8 mouse cellular contexts compared by ENCODE assay signal in the genomic region with DNA sequence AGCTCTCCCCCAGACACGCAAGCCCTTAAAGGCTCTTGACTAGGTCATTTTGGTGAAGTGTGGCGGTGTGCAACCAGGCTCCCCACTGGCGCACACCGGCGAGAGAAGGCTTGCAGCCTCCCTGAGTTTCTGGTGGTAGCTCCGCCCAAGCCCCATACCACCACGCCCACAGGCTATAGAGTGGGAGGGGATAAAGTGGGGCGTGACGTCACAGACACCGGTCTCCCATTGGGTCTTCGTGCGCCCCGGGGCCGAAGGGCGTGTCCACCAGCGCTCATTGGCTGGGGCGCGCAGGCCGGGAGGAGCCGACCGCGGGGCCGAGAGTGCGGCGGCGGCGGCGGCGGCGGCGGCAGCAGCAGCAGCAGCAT. TPM values are rescaled to one million over a fixed set of nuclear protein-coding genes. Genes with fewer than 3 reads are reported as not detected.
DNase-seq lines count a peak whose midpoint lies in the region; ATAC-seq lines count a peak whose summit lies in the region.

A gene (plus strand): TSS at position 277 of the 368 bp plus-strand sequence.

- peak within 1 kb of the TSS; percentile 79 for H3K27ac ChIP-seq in hindbrain, embryonic 14.5 days

- H3K4me2 ChIP-seq in hindbrain, embryonic 14.5 days (replicated peaks) = peak within 1 kb of the TSS; percentile 85

- 0% methylated on average over 27 of the region's 31 CpGs for WGBS in hindbrain, embryonic 14.5 days

- peaks cover 5% of the 10 kb centered on the region for H3K27me3 ChIP-seq in hindbrain, embryonic 14.5 days (ENCODE audit: control insufficient read depth, insufficient read depth, low read length)

- no peaks in the 10 kb centered on the region for H3K4me1 ChIP-seq in hindbrain, embryonic 14.5 days (replicated peaks; ENCODE audit: control insufficient read depth, insufficient read depth, low read length)

- H3K9ac ChIP-seq in hindbrain, embryonic 14.5 days = peak within 1 kb of the TSS; percentile 88

- peaks cover 8% of the 10 kb centered on the region; the same call in 1 of the 2 replicates for H3K9me3 ChIP-seq in hindbrain, embryonic 14.5 days (ENCODE audit: control insufficient read depth, low read length)

- ATAC-seq in hindbrain, embryonic 14.5 days (ENCODE audit: low FRiP score) = peak; percentile 99

- peak within 1 kb of the TSS; percentile 82 for H3K4me3 ChIP-seq in hindbrain, embryonic 14.5 days (replicated peaks; ENCODE audit: low read length)

- peak; percentile 98 for DNase-seq in R1 (ENCODE audit: low read depth, low spot score)
- peak; percentile 95 to 99 for DNase-seq in cerebellum, postnatal 25 days
- DNase-seq in frontal cortex, postnatal 25 days (ENCODE audit: low spot score in 2 of 2) = peak; percentile 91 to 96
- peak; percentile 98 for DNase-seq in hindbrain, embryonic 14.5 days (ENCODE audit: low spot score)
- peak; percentile 98 for DNase-seq in layer of hippocampus, postnatal 36 days
- DNase-seq in lung, postnatal 36 days = peak; percentile 99
- DNase-seq in retina, postnatal 1 day = peak; percentile 99
- DNase-seq in urinary bladder, adult 18-20 months (ENCODE audit: low spot score in 2 of 2) = peak; percentile 93 to 98

- peaks cover under 1% of the 10 kb centered on the region; the same call in 1 of the 2 replicates for H3K36me3 ChIP-seq in hindbrain, embryonic 14.5 days (replicated peaks; ENCODE audit: control insufficient read depth, insufficient read depth)

RNA-seq across cellular contexts. Expression of the gene that starts here (rescaled TPM):
- 52.4 and 65.2 TPM in 2 replicates for polyA plus RNA-seq in hindbrain, embryonic 14.5 days (2014; fragmentation: Nextera tagmentation; extraction: Ambion mirVana)
- total RNA-seq in layer of hippocampus, postnatal 36 days (2021) = 100 to 1,000 TPM; 143 to 146 TPM

Comparison
In these comparisons a context has a peak if more than half of its experiments do, and no peak if none do; other contexts are left out.
1. Peak in every context shown above with its lines: DNase-seq, ATAC-seq, H3K4me3 ChIP-seq and H3K27ac ChIP-seq.